Mouse (Mus musculus) NIH3T3 (cell line): ENCODE measurements around the gene Erc2.

Experiments used
- DNase-seq: peaks from one replicate; pipeline ENCODE4 v3.0.0-alpha.2; 2012; ENCODE audit warnings: low read depth

Gene Erc2

GRCm38 (mm10) chr14:28192711-28193364 is 570.6 kb downstream of the Erc2 start:
- no peak for DNase-seq

- DNase-seq, result no peak
Observed at GRCm38 (mm10) chr14:28203874-28204273, 581.6 kb downstream of the Erc2 start.

- no peak for DNase-seq
Observed at GRCm38 (mm10) chr14:28206303-28206702, 584.1 kb downstream of the Erc2 start.

GRCm38 (mm10) chr14:28225550-28225949 is 603.3 kb downstream of the Erc2 start:
- DNase-seq, result no peak

- no peak for DNase-seq
Observed at GRCm38 (mm10) chr14:28230563-28230962, 608.3 kb downstream of the Erc2 start.

GRCm38 (mm10) chr14:28231241-28231640 is 609.0 kb downstream of the Erc2 start:
- DNase-seq, result no peak

- no peak for DNase-seq
Observed at GRCm38 (mm10) chr14:28238336-28239048, 616.3 kb downstream of the Erc2 start.

GRCm38 (mm10) chr14:28240111-28240510 is 617.9 kb downstream of the Erc2 start:
- peak; percentile 13 for DNase-seq

GRCm38 (mm10) chr14:28242743-28243142 is 620.5 kb downstream of the Erc2 start:
- DNase-seq, result no peak

GRCm38 (mm10) chr14:28243474-28243873 is 621.2 kb downstream of the Erc2 start:
- no peak for DNase-seq

- peak; percentile 51 for DNase-seq
Observed at GRCm38 (mm10) chr14:28262706-28263105, 640.5 kb downstream of the Erc2 start.

GRCm38 (mm10) chr14:28267367-28267766 is 645.1 kb downstream of the Erc2 start:
- no peak for DNase-seq

- DNase-seq, result no peak
Observed at GRCm38 (mm10) chr14:28271846-28272245, 649.6 kb downstream of the Erc2 start.

GRCm38 (mm10) chr14:28273669-28274068 is 651.4 kb downstream of the Erc2 start:
- DNase-seq, result no peak

GRCm38 (mm10) chr14:28274826-28275225 is 652.6 kb downstream of the Erc2 start:
- no peak for DNase-seq

- DNase-seq, result peak; percentile 59
Observed at GRCm38 (mm10) chr14:28278951-28279350, 656.7 kb downstream of the Erc2 start.

GRCm38 (mm10) chr14:28280376-28280775 is 658.1 kb downstream of the Erc2 start:
- DNase-seq, result no peak

GRCm38 (mm10) chr14:28283319-28284095 is 661.3 kb downstream of the Erc2 start:
- DNase-seq, result peak; percentile 35

GRCm38 (mm10) chr14:28286511-28286910 is 664.3 kb downstream of the Erc2 start:
- DNase-seq, result no peak

- DNase-seq, result no peak
Observed at GRCm38 (mm10) chr14:28288196-28288595, 666.0 kb downstream of the Erc2 start.

GRCm38 (mm10) chr14:28288926-28289325 is 666.7 kb downstream of the Erc2 start:
- no peak for DNase-seq

- DNase-seq, result no peak
Observed at GRCm38 (mm10) chr14:28293921-28294320, 671.7 kb downstream of the Erc2 start.

GRCm38 (mm10) chr14:28295145-28295544 is 672.9 kb downstream of the Erc2 start:
- DNase-seq, result no peak
